Mouse (Mus musculus) E14TG2a.4 (cell line): ENCODE measurements around the gene Irf2.

Experiments used
- CTCF ChIP-seq: conservative IDR thresholded peaks from 2 replicates; pipeline ENCODE4 v1.5.1; 2014; ENCODE audit warnings: low read length
- POU5F1 ChIP-seq: IDR thresholded peaks from 2 replicates; pipeline ENCODE4 v1.6.1; 2014; ENCODE audit warnings: low read length, borderline replicate concordance

GRCm38 (mm10) chr8:46755731-46756333 is 16.3 kb downstream of the Irf2 start:
- TF ChIP-seq CTCF: no peak
- TF ChIP-seq POU5F1: no peak
